In the genomic region with DNA sequence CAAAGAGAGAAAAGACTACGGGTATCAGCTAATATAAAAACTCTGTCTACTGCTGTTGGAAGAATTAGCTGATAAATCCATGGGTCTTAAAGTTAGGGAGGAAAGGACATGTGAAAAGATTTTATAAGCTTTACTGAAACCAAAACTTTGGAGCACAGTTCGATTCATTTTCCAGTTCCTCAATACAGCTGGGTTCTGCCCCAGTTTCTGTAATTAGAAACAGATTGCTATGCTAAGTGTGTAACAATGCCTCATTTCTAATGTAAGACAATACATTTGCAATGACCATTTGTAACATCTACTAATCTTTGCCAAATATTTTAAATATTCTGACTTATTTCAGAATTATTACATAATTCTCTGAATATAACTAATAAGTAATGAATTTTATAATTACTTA, we compare ENCODE assay signal across 17 mouse cellular contexts.
A peak's percentile ranks its signal among the peaks of the same experiment; 100 is the strongest.
DNase-seq lines count a peak whose midpoint lies in the region; TF ChIP-seq lines count a peak whose summit lies in the region.
"Had no signal": no experiment of that assay in that cellular context is flagged by ENCODE, and none has a peak within 500 bp of the region (broad histone marks: within the 10 kb centered on the region; RNA-seq: fewer than 3 reads in every experiment).

No protein-coding gene starts in this region.

- H3K4me3 ChIP-seq in bone marrow macrophage, adult 2 months (ENCODE audit: insufficient read depth, low read length): no peak overlapping the region
- H3K4me3 ChIP-seq: embryonic facial prominence, embryonic 13.5 days; forebrain, embryonic 13.5 days; heart, adult 2 months; heart, embryonic 12.5 days; hindbrain, embryonic 10.5 days; intestine, embryonic 15.5 days had no signal

- peak; percentile 3 for DNase-seq in heart, adult 8-10 months (ENCODE audit: low spot score)
- DNase-seq in heart, adult 11 months: no peak
- DNase-seq in 3T3-L1 (ENCODE audit: low read depth, low spot score): peak; percentile 15
- peak; percentile 36 for DNase-seq in skeletal muscle tissue, adult 2 months (ENCODE audit: low read depth, low spot score)
- DNase-seq in T-cell, adult 2 months (ENCODE audit: low spot score): no peak
- DNase-seq: adrenal gland, postnatal 10 days; cerebellum, adult 18-20 months; cerebellum, postnatal 10 days; forebrain, postnatal 0 days; heart, adult 2 months had no signal

- H3K4me1 ChIP-seq in bone marrow macrophage, adult 2 months (ENCODE audit: control insufficient read depth, insufficient read depth, low read length): peaks cover 7% of the 10 kb centered on the region
- H3K4me1 ChIP-seq: hindbrain, embryonic 10.5 days; intestine, embryonic 15.5 days had no signal

- H3K27ac ChIP-seq in bone marrow macrophage, adult 2 months (ENCODE audit: insufficient read depth, low read depth, low read length): peak overlapping the region; percentile 26; the same call in 1 of the 2 replicates
- H3K27ac ChIP-seq: embryonic facial prominence, embryonic 13.5 days; forebrain, embryonic 13.5 days; heart, adult 2 months; hindbrain, embryonic 10.5 days; hindbrain, embryonic 14.5 days; intestine, embryonic 15.5 days had no signal

- TF ChIP-seq POLR2A in bone marrow macrophage, adult 2 months (IDR thresholded peaks at IDR 0.05; ENCODE audit: borderline replicate concordance, low read depth, low read length): no peak

- no peak for TF ChIP-seq CTCF in bone marrow macrophage, adult 2 months (IDR thresholded peaks at IDR 0.05; ENCODE audit: low read depth, low read length)

Comparison
In these comparisons a context has a peak if more than half of its experiments do, and no peak if none do; other contexts are left out.
1. DNase-seq: peak in heart, adult 8-10 months (single experiment), 3T3-L1 (single experiment) and skeletal muscle tissue, adult 2 months (single experiment); none in heart, adult 11 months (single experiment) and T-cell, adult 2 months (single experiment).